Mouse (Mus musculus) E14TG2a.4 (cell line): Measurements from ENCODE around the gene Flvcr1.

Experiments
- CTCF ChIP-seq: conservative IDR thresholded peaks from 2 replicates; pipeline ENCODE4 v1.5.1; 2014; ENCODE audit warnings: low read length
- NANOG ChIP-seq: IDR thresholded peaks from 2 replicates; pipeline ENCODE4 v1.6.1; 2014; ENCODE audit warnings: borderline replicate concordance, low read length, mixed read lengths
- POU5F1 ChIP-seq: IDR thresholded peaks from 2 replicates; pipeline ENCODE4 v1.6.1; 2014; ENCODE audit warnings: low read length, borderline replicate concordance

DNA sequence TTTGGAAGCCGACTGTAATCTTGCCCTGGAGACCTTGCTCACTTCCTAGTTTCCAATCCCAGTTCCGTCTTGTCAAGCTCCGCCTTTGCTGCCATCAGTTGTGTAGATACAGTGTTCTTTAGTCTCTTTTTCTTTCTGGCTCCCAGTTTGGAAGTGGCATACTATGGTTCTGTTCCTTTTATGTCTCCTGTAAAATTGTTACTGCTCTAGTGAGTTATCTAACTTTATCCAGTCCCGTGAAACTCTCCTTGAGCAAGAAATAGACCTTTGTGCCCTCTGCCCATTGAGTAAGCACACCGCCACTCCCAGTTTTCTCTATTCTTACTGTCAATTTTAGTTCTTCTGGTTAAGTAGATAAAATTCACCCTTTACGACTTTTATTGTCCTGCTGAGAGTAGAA is 45.7 kb upstream of the Flvcr1 start:
- TF ChIP-seq CTCF (no peak), NANOG (no peak), POU5F1 (no peak)
